Mouse (Mus musculus) kidney, postnatal 4 days (tissue): ENCODE results near the gene Fam98b.

Source experiments
- DNase-seq, 2 experiments: peaks; one replicate each; pipeline ENCODE4 v3.0.0; 2021; ENCODE audit warnings: mixed read lengths in 2 of 2

Gene Fam98b

DNA sequence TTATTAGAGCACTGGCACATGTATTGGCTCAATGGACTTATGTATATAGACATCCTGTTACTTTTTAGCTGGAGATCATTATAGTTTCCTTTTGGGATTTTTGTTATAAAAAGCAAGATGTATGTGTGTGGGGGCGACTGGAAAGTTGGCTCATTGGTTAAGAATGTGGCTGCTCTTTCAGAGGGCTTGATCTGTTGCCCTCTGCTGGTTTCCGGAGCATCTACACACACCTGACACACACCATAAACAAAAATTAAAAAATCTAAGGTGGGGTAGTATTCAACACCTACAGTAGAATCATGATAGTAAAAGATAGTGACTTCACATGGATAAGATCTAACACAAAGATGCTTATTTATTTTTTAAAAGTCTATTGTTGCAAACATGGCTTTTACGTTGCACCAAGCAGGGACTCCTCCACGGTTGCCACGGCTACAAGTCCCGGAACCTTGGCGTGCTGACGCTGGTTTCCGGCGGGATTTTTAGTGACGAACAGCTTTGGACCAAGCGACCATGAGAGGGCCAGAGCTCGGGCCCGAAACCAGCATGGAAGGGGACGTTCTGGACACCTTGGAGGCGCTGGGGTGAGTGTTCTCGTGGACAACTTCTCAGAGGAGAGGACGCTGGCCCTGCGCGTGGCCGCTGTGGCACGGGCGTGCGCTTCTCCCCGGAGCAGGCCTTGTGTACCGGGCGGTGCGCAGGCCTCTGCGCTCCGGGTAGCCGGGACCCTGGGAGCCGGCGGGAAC, at the start of gene Fam98b:
TSS of gene Fam98b (plus strand) at position 485 of the 746 bp plus-strand sequence.
- peak; percentile 94 to 95 for DNase-seq

DNA sequence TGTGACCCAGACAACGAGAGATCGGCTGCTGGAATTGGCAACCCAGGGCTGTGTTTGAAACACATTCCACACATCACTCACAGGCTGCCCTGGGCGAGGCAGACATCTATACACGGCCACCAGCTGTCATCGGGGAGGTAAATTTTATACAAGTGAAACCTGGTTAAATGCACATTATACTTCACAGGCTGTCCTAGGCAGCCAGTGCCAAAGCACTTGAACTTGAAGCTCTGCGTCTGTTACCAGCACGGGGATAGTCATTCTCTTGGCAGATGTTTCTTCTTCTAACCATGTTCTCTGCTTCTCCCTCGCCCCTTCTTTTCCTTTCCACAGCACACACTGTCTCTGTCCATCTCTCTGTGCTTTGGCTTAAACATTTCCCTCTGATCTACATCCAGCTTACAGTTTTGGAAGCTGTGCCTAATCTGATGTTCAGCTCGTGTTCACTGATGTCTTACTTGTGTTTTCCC, 48.6 kb upstream of the Fam98b start:
- no peak for DNase-seq

DNA sequence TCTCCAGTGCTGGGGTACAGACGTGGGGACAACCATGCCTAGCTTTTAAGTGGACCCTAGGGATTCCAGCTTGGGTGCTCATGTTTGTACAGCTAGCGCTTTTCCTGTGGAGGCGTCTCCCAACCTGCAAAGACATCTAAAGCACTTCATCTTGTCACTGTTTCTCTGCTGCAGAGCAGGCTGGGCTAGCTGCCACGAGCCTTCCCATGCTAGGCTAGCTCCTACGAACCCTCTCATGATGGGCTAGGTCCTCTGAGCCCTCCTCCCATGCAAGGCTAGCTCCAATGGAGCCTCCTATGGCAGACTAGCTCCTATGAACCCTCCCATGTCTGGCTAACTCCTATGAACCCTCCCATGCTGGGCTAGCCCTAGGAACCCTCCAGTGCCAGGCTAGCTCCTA, 46.2 kb upstream of the Fam98b start:
- DNase-seq, result no peak

DNA sequence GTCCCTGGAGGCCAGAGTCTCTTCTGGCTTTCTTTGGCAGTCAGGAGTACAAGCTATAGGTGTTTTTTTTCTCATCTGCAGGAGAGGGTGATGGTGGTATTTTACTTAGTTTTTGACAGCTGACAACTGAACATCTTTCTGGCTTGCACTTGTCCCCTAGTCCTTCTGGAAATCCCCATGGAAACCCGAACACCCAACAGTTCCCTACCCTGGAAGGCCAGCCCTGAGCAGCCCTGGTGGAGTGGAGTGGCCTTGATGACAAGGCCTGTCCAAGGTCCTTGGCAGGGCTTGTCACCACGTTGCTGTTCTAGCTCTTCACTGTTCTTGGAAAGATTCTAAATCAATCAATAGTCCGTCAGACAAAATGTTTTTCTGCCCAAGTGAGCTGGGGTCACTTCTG, 45.0 kb upstream of the Fam98b start:
- DNase-seq, result no peak

DNA sequence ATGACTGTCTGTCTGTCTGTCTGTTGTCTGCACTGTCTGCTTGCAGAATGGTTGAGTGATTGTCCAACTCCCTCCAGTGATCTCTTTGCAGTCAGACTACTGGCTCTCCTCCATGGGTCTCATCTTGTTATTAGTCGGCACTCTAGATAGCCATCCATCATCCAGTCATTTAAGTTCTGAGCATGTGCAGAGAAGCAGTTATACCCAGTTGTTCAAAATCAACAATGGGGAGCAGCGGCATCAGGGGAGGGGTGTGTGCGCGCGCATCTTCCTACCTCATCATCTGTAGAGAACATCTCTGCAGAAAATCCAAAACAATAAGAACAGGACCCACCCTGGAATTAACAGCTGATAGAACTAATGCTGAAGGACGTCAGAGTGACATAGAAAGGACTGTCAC, 44.5 kb upstream of the Fam98b start:
- no peak for DNase-seq

DNA sequence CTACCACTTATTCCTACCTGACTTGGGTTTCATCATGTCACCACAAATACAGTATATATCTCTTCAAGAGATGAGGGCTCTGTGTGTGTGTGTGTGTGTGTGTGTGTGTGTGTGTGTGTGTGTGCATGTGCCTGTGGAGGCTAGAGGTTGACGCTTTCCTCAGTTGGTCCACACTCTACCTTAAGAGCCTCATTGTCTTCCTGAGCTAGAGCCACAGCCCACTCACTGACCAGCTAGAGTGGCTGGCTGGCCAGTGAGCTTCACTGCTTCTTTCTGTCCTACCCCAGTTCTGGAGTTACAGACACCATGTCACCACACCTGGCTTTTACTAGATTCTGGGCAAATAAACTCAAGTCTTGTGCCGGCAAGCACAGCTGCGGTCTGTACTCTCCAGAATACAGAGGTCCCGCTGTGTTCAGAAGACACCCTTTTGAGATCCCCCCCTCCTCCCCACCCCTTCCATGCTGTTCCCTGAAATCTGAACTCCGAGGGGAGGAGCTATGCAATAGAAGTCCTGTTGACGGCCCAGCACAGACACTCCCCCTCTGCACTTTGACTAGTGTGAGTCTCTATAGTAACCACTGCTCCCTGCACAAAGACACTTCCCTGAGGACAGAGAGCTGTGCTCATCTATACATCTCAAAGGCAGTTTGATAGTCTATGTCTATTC, 39.0 kb upstream of the Fam98b start:
- peak; percentile 34 to 67 for DNase-seq

DNA sequence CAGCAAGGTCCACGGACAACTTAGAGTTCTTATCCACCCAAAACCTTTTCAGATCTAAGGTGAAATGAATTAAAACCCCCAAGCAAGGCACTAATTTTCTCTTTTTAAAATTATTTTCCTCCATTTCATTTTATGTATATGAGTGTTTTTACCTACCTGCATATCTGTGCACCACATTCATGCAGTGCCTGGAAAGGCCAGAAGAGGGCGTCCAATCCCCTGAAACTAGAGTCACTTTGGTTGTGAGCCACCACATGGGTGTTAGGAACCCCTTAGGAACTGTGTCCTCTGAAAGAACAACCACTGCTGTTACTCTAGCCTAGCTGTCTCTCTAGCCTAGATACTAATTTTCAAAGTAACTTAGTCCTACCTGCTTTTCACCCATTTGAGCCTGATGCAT, 33.4 kb upstream of the Fam98b start:
- DNase-seq, result peak; percentile 17 to 22

DNA sequence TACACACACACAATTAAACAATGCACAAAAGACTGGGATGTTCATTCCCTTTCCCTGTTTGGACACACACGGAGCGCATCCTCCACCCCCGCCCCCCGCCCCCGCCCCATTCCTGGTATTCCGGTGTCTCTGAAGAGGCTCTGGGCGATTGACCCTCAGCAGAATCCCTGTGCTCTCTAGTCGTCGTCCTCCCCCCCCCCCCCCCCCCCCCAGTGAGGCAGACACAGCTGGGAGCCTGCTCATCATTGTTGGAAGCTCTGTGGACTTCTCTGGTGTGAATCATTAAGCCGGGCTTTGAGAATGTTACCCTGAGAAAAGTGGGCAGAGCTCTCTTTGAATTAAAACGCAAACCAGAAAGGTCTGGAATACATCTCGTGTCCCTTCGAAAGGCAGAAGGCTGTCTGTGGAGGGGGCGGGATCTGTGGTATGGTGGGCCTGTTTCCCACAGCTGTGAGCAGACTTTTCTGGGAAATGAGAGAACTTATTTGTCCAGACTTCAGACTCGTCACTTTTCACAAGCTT, 31.8 kb upstream of the Fam98b start:
- peak; percentile 41 to 55 for DNase-seq

DNA sequence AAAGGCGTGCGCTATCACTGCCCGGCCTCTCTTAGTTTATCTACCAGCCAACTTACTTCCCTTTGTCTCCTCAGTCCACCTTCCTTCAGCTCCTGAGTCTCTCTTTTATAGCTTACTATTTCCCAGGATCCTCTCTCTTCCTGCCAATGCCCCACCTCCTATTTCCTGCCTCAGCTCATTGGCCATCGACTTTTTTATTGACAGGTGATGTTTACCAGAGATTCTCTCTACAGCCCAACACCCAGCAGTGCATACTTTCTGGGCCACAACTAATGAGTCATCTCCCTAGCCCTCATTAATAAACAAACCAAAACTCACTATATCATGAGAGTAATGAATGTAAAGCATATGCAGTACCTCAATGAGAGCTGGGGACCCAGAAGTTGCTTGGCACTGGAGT, 30.0 kb upstream of the Fam98b start:
- DNase-seq, result no peak

DNA sequence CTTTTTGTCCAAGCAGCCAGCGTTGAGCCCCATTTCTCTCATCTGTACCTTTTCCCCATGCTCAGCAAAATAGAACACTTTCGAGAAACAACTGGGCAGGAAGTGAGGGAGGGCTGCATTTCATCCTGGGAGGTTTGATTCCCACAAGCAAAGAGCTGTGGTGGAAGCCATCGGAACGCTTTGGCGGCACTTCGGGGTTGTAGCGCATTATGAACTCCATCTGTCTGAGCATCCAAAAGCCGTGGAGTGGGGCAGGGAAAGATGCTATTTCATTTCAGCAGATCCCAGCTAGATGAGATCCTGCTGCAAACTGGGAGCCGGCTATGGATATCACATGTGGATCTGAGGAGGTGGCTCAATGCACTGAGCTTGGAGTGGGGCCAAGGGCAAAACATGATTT, 26.9 kb upstream of the Fam98b start:
- DNase-seq, result peak; percentile 9 to 23

DNA sequence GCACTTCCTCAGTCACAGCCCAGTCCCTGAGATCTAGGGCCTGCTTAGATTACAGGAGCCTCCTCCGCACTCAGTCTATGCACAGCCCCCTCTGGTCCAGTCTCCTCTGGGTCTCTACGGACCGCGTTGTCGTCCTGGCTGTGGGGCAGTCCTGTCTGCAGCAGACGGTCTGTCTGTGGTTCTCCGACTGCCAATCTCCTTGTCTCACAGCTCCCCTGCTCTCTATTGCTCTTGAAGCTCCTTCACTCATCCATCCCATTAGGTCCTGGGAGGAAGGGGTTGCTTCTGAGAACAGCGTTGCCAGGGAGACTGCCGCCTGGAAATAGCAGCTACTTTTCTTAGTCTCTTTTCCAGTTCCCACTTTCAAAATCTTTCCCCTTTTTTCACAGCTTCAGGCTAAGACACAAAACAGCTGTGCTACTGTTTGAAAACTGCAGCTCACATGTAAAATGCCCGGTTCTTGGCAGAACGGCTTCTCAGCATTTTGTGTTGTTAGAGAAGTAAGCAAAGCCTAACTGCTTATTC, 20.9 kb upstream of the Fam98b start:
- peak in 1 of 2 experiments; percentile 5 for DNase-seq

DNA sequence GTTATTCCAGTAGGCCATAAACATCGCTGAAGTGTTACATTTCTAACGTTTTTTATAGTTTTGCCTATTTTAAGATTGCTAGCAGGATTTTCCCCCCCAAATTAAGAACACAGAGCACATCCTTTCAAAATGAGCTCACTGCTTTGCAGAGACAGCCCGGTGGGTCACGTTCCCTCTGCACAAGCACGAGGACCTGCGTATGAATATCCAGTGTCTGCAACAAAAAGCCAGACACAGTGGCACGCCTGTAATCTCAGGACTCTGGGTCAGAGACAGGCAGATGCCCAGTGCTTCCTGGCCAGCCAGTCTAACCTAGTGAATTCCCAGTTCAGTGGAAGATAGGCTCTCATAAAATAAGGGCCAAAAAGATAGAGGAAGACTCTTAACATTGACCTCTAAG, 19.3 kb upstream of the Fam98b start:
- no peak for DNase-seq

DNA sequence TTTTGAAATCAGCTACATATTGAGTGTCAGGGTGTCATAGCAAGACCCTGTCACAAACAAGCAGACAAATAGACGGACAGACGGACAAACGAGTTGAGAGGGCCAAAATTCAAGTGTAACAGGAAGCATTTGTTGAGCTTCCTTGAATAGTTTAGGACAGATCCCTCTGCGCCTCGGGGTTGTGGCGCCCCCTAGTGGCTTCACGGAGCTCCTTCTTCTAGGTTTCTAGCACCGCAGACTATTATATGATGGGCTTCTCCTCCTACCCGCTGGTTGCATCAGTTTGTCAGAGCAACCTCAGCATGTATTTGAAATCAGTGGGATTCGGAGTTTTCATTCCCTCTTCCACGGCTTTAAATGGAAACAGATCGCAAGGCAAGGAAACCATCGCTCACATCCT, 18.3 kb upstream of the Fam98b start:
- peak; percentile 94 for DNase-seq

DNA sequence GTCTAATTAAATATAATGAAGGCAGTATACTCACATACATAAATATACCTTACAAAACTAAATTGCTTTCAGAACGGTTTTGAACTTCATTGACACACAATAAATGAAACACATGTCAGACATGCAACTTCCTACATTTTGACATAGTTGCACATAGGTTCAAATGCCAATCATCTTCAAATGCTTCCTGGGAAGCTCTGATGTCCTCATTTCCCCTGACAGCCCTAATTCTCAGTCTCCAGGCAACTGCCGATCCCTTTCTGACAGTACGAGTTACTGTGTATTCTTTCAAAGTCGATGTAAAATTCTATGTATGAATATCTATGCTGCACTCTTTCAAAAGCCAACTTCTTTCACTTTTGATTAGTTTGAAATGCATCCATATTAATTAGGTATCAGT, 7.6 kb upstream of the Fam98b start:
- no peak for DNase-seq

DNA sequence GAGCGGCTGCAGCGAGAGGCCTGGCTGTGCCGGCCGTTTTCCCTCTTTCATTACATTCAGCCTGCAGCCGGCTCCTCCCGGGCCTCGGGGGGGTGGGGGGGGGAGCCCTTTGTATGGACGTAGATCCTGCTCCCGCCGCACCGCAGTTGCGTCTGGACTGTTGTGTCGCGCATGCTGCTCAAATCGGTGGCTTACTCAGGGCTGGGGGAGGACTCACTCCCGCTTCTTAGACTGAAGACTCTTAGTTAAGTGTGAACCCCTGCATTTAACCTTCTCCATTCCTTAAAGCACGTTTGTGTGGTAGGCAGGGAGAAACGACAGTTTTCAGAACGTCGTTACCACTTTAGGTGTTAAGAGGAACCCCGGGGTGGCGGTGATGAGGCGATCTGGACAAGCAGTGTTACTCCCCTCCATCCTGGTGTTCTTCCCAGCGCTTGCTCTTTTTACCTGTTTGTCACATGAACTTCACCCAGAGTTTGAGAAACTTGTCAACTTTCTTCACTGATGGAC, 517 bp downstream of the Fam98b start:
- no peak for DNase-seq

DNA sequence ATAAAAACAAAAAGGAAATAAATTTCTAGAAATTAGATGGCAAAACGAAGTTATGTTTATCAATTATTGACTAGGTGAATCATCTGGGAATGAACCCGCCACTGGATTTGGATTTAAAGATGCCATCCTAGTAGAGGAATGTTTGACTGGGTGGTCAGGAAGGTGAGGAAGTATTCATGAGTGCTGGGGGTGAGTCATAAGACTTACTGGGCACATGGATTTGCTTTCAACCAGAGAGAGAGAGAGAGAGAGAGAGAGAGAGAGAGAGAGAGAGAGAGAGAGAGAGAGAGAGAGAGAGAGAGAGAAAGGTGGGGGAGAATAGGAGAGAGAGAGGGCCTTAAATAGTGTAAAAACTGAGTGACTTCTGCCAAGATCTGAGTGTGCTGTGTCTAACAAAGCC, 5.9 kb downstream of the Fam98b start:
- DNase-seq, result no peak

DNA sequence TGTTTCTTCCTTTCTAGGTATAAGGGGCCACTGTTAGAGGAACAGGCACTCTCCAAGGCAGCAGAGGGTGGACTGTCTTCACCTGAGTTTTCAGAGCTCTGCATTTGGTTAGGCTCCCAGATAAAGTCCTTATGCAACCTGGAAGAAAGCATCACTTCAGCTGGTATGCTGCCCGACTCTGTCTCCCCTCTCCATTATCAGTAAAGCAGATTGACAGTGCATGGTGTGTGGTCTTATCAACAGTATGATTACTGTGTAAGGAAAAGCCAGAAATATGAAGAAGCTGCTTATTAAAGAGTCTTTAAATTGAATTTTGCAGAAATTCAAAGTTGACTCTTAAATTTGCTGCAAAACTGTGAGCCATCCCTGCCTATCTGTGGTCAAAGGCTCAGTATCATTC, 8.1 kb downstream of the Fam98b start:
- no peak for DNase-seq

DNA sequence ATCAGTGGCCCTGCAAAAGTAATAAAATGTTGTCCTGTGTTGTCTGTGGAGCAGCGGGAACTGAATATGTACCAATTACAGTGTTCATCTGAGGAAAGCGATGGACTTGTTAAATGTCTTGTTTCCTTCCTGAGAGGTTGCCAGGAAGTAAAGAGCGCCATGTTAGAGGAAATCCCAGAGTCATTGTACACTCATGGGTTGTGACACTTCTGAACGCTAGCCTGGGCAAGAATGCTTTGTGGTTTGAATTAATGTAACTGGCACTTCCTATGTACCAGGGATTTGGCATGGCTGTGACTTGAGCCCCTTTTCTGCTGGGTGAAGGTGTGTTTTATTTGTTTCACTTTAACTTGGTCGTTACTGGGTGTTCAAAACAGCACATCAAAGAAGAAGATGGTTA, 12.6 kb downstream of the Fam98b start:
- no peak for DNase-seq

DNA sequence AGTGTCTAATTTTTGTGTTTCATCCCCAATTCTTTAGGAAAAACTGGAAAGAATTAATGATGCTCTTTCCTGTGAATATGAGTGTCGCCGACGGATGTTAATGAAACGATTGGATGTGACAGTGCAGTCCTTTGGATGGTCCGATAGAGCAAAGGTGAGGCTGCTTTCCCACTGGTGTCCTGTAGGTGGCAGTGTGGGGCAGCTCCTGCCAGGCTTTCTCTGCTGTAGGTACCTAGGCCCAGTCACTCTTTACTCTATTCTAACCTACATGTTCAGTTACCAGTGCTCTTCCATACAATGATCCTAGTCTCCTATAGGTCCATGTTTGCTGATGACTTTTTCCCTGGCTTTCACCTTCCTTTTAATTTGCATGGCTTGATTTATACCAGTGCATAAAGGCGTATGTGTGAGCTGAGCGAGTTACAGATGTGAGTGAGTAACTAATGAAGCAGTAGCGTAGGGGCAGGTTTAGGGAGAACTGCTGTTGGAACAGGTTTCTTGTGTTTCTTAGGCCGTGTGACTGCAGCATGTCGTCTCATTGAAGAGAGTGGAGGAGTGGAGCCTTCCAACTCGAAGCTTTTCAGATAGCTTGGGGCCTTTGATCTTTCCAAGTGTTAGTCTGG, 14.4 kb downstream of the Fam98b start:
- peak; percentile 77 for DNase-seq

DNA sequence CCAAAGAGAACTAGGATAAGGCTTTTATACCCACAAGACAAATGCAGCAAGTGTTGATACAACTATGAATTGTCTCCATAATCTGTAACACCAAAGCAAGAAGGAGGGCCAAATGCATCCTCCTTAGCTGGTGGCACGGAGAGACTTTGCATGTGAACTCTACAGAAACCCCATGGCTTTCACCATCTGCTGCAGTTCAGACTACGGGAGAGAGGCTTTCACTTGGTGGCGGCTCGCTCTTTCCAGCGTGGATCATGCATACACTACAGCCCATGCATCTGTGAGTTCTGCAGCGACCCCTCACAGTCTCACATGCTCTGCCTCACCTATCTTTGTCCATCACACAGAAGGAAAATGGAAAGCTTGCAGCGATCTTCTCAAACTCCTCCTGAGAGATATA, 38.8 kb downstream of the Fam98b start:
- no peak for DNase-seq

DNA sequence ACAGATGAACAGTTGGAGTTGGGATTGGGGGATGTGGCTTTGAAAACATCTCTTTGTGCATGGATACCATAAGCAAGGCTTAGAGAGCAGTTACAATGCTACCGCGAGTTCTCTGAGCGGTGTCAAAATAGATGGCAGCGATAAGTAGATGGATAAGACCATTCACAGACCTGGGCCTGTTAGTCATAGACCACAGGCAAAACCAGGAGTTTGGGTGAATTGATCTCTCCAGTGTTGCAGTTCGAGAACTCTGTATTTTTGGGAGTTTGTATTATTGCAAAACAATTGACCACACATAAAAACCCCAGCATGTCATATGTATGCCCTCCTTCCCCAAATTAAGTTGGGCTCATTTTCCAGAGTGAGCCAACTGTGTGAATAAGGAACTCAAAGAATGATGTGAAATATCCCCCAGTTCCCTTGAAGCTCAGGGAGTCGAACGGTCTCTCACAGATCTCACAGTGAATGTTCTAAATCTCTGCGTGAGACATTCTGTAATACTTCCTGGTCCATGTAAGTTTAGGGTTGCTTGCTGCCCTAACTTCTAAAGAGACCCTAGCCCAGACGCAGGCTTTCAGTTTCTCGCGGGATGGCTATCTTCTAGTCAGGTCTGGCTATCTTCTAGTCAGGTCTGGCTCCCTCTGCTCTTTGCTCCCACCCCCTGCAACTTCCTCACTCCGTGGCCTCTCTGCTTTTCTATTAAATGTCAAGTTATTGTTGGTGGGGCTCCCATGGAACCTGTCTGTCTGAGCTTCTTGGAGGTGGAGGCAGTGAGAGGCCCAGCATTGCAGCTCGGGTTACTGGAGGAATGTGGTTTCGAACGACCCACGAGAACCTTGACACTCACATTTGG, 50.3 kb downstream of the Fam98b start:
- DNase-seq, result no peak
